Mouse (Mus musculus): Measurements from ENCODE around the gene Sec1. TPM values are rescaled to one million over a fixed set of nuclear protein-coding genes. Genes with fewer than 3 reads are reported as not detected.

Gene Sec1
- polyA plus RNA-seq, 1 experiment from 2014 or later = 0.52 TPM

GRCm38 (mm10) chr7:45720413-45721233, 26.4 kb upstream of the Sec1 start, which contains the start of gene Fam83e:
Fam83e (plus strand) TSS chr7:45721212.
- peaks cover 18% of the 10 kb centered on the region for H3K4me1 ChIP-seq (replicated peaks; ENCODE audit: control insufficient read depth, insufficient read depth, low read length)
- no peaks in the 10 kb centered on the region for H3K9me3 ChIP-seq (ENCODE audit: control insufficient read depth, low read length)
- H3K27me3 ChIP-seq (ENCODE audit: control insufficient read depth, insufficient read depth, low read length) = no peaks in the 10 kb centered on the region
- no peak within 1 kb of the TSS for H3K9ac ChIP-seq (ENCODE audit: low read length)
- H3K4me2 ChIP-seq (ENCODE audit: low read depth, low read length, severe bottlenecking) = no peak within 1 kb of the TSS
- WGBS = 81% methylated on average over 13 of the region's 14 CpGs
- DNase-seq (ENCODE audit: low spot score) (peak; percentile 54), ATAC-seq (replicated peaks; ENCODE audit: low FRiP score) (no peak)
- H3K4me3 ChIP-seq (ENCODE audit: low read depth, low read length) = no peak within 1 kb of the TSS
- H3K36me3 ChIP-seq (ENCODE audit: control insufficient read depth, insufficient read depth, low read length) = peaks cover 24% of the 10 kb centered on the region
- no peak within 1 kb of the TSS for H3K27ac ChIP-seq (ENCODE audit: low read depth, low read length)

GRCm38 (mm10) chr7:45719738-45720412, 25.7 kb upstream of the Sec1 start:
- Histone ChIP-seq H3K36me3 (ENCODE audit: control insufficient read depth, insufficient read depth, low read length) (peaks cover 24% of the 10 kb centered on the region), H3K27me3 (ENCODE audit: control insufficient read depth, insufficient read depth, low read length) (no peaks in the 10 kb centered on the region), H3K27ac (ENCODE audit: low read depth, low read length) (no peak overlapping the region), H3K4me2 (ENCODE audit: low read depth, low read length, severe bottlenecking) (no peak overlapping the region; the same call in 1 of the 2 replicates), H3K9ac (ENCODE audit: low read length) (peak overlapping the region; percentile 99; the same call in 1 of the 2 replicates), H3K4me1 (replicated peaks; ENCODE audit: control insufficient read depth, insufficient read depth, low read length) (peaks cover 21% of the 10 kb centered on the region), H3K9me3 (ENCODE audit: control insufficient read depth, low read length) (no peaks in the 10 kb centered on the region), H3K4me3 (ENCODE audit: low read depth, low read length) (no peak overlapping the region)
- 91% methylated on average over 15 of the region's 16 CpGs for whole genome bisulfite sequencing
- no peak for DNase-seq (ENCODE audit: low spot score)
- no peak for ATAC-seq (replicated peaks; ENCODE audit: low FRiP score)

DNA sequence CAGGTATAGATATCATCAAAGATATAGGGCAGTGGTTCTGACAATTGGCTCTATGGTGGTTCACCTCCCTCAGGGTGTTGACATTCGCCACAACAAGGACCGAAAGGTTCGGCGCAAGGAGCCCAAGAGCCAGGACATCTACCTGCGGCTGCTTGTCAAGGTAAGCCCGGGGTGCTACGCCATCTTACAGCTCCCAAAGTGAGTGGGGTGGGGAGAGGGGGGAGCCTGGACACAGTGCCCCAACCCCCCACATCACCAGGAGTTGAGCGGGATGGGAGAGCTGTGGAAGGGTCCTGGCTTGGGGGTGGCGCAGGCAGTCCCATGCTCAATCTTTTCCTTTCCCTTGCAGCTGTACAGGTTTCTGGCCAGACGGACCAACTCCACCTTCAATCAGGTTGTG, 25.0 kb upstream of the Sec1 start:
- ATAC-seq (replicated peaks; ENCODE audit: low FRiP score) (no peak), DNase-seq (ENCODE audit: low spot score) (peak; percentile 42)
- 87% methylated on average over 10 of the region's 10 CpGs for WGBS
- H3K9ac ChIP-seq (ENCODE audit: low read length) = peak overlapping the region; percentile 99
- no peak overlapping the region for H3K27ac ChIP-seq (ENCODE audit: low read depth, low read length)
- H3K27me3 ChIP-seq (ENCODE audit: control insufficient read depth, insufficient read depth, low read length) = no peaks in the 10 kb centered on the region
- H3K4me3 ChIP-seq (ENCODE audit: low read depth, low read length) = peak overlapping the region; percentile 92
- H3K4me2 ChIP-seq (ENCODE audit: low read depth, low read length, severe bottlenecking) = peak overlapping the region; percentile 62
- H3K36me3 ChIP-seq (ENCODE audit: control insufficient read depth, insufficient read depth, low read length) = peaks cover 19% of the 10 kb centered on the region
- no peaks in the 10 kb centered on the region for H3K9me3 ChIP-seq (ENCODE audit: control insufficient read depth, low read length)
- H3K4me1 ChIP-seq (replicated peaks; ENCODE audit: control insufficient read depth, insufficient read depth, low read length) = peaks cover 23% of the 10 kb centered on the region

- under 1% methylated on average over 20 of the region's 20 CpGs for WGBS
- H3K4me3 ChIP-seq (ENCODE audit: low read depth, low read length) = peak overlapping the region; percentile 92
- H3K4me1 ChIP-seq (replicated peaks; ENCODE audit: control insufficient read depth, insufficient read depth, low read length) = peaks cover 25% of the 10 kb centered on the region
- H3K27me3 ChIP-seq (ENCODE audit: control insufficient read depth, insufficient read depth, low read length) = no peaks in the 10 kb centered on the region
- peaks cover 12% of the 10 kb centered on the region for H3K36me3 ChIP-seq (ENCODE audit: control insufficient read depth, insufficient read depth, low read length)
- ATAC-seq (replicated peaks; ENCODE audit: low FRiP score) (no peak), DNase-seq (ENCODE audit: low spot score) (no peak)
- no peaks in the 10 kb centered on the region for H3K9me3 ChIP-seq (ENCODE audit: control insufficient read depth, low read length)
- H3K27ac ChIP-seq (ENCODE audit: low read depth, low read length) = peak overlapping the region; percentile 82
- H3K9ac ChIP-seq (ENCODE audit: low read length) = peak overlapping the region; percentile 99
- peak overlapping the region; percentile 62 for H3K4me2 ChIP-seq (ENCODE audit: low read depth, low read length, severe bottlenecking)
These were observed 24.1 kb upstream of the Sec1 start for GRCm38 (mm10) chr7:45718331-45718730.

DNA sequence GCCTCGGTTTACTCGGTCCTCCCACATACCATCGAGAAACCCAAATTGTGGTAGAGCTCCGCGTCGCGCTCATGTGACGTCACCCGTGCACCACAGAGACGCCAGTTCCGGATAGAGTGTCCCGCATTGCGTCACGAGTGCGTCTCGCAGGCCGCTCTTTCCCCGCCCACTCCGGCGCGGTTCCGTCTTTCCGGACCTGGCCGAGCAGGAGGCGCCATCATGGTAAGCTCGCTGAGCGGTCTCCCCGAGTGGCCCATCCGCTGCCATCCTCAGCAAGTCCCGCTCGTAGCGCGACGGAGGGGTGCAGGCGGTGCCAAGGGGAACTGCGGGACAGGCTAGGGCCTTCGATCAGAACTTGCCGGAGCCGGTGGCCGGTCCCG, 23.7 kb upstream of the Sec1 start, which contains the start of gene Sphk2:
TSS of gene Sphk2 (minus strand) at position 85 of the 380 bp plus-strand sequence.
- H3K4me1 ChIP-seq (replicated peaks; ENCODE audit: control insufficient read depth, insufficient read depth, low read length) = peaks cover 25% of the 10 kb centered on the region
- no peaks in the 10 kb centered on the region for H3K9me3 ChIP-seq (ENCODE audit: control insufficient read depth, low read length)
- ATAC-seq (replicated peaks; ENCODE audit: low FRiP score) (peak; percentile 73), DNase-seq (ENCODE audit: low spot score) (peak; percentile 100)
- peaks cover 15% of the 10 kb centered on the region for H3K36me3 ChIP-seq (ENCODE audit: control insufficient read depth, insufficient read depth, low read length)
- WGBS = under 1% methylated on average over 41 of the region's 41 CpGs
- H3K27me3 ChIP-seq (ENCODE audit: control insufficient read depth, insufficient read depth, low read length) = no peaks in the 10 kb centered on the region
- H3K4me2 ChIP-seq (ENCODE audit: low read depth, low read length, severe bottlenecking) = peak within 1 kb of the TSS; percentile 62
- H3K4me3 ChIP-seq (ENCODE audit: low read depth, low read length) = peak within 1 kb of the TSS; percentile 92
- peak within 1 kb of the TSS; percentile 99 for H3K9ac ChIP-seq (ENCODE audit: low read length)
- H3K27ac ChIP-seq (ENCODE audit: low read depth, low read length) = peak within 1 kb of the TSS; percentile 82

DNA sequence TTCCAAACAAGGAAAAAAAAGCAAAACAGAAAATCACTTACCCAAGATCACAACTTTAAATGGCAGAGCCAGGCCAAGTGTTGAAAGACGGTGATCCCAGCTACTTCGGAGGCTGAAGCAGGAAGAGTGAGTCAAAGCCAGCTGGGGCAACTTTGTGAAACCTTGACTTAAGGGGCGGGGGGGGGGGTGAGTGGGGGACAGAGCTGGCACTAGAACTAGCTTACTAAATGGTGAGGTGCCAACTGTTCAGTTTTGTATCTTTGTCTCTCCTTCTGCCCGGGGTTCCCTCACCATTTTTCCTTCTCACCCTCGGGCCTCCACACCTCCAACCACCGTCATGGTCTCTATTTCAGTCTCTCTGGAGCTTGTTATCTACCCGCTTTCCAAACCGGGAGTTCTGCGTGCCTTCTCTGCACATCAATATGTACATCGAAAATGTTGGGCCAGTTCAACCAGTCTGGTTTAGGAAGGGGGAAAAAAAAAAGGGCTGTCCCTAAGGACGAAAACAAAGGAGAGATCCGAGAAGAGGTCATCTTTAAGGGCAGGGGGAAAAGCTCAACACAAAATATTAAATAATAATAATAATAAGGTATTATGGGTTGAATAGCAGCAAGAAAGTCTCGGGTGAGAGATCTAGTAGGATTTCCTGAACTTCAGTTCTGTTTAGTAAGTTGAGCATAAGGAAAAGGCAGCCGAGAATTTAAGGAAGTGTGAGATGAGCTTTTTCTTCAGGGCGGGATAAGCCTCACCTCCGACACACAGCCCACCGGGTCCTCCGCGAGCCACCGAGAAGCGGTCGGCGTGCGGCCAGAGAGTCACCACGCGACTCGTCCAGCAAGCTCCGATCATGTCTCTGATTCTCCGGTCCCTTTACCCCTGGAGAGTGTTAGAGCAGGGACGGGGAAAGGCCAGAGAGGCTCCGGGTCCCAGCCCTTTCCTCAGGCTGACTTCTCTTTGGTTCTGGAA, 23.0 kb upstream of the Sec1 start:
- H3K36me3 ChIP-seq (ENCODE audit: control insufficient read depth, insufficient read depth, low read length) = peaks cover 19% of the 10 kb centered on the region
- ATAC-seq (replicated peaks; ENCODE audit: low FRiP score) = peak; percentile 13
- peak overlapping the region; percentile 89 for H3K9ac ChIP-seq (ENCODE audit: low read length)
- no peaks in the 10 kb centered on the region for H3K27me3 ChIP-seq (ENCODE audit: control insufficient read depth, insufficient read depth, low read length)
- 0 out of 2 replicates have a peak overlapping the region, but pooled peaks have one; percentile 51 for H3K27ac ChIP-seq (ENCODE audit: low read depth, low read length)
- H3K9me3 ChIP-seq (ENCODE audit: control insufficient read depth, low read length) = no peaks in the 10 kb centered on the region
- H3K4me3 ChIP-seq (ENCODE audit: low read depth, low read length) = peak overlapping the region; percentile 92
- peaks cover 25% of the 10 kb centered on the region for H3K4me1 ChIP-seq (replicated peaks; ENCODE audit: control insufficient read depth, insufficient read depth, low read length)
- WGBS = 10% methylated on average over 31 of the region's 31 CpGs
- DNase-seq (ENCODE audit: low spot score) = no peak
- H3K4me2 ChIP-seq (ENCODE audit: low read depth, low read length, severe bottlenecking) = peak overlapping the region; percentile 62

DNA sequence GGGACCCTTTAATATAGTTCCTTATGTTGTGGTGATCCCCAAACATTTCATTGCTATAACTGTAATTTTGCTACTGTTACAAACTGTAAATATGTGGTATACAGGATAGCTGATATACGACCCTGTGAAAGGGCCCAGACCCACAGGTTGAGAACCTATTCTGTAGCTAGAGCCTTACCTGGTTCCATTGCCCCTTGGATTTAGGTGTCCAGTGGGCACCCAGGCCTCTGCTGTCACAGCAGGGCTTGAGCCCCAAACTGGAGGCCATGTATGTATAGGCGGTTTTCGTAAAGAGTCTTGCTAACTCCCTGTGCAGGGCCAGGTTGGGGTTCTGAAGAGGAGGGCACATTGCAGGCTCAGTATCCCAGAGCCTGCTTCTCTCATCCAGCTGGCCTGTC, 22.3 kb upstream of the Sec1 start:
- peaks cover 25% of the 10 kb centered on the region for H3K4me1 ChIP-seq (replicated peaks; ENCODE audit: control insufficient read depth, insufficient read depth, low read length)
- H3K27ac ChIP-seq (ENCODE audit: low read depth, low read length) = no peak overlapping the region
- H3K4me2 ChIP-seq (ENCODE audit: low read depth, low read length, severe bottlenecking) = no peak overlapping the region; the same call in 1 of the 2 replicates
- no peak overlapping the region for H3K9ac ChIP-seq (ENCODE audit: low read length)
- 87% methylated on average over 3 of the region's 3 CpGs for WGBS
- H3K9me3 ChIP-seq (ENCODE audit: control insufficient read depth, low read length) = no peaks in the 10 kb centered on the region
- no peaks in the 10 kb centered on the region for H3K27me3 ChIP-seq (ENCODE audit: control insufficient read depth, insufficient read depth, low read length)
- H3K4me3 ChIP-seq (ENCODE audit: low read depth, low read length) = peak overlapping the region; percentile 92; the same call in 1 of the 2 replicates
- H3K36me3 ChIP-seq (ENCODE audit: control insufficient read depth, insufficient read depth, low read length) = peaks cover 21% of the 10 kb centered on the region
- no peak for DNase-seq (ENCODE audit: low spot score)
- ATAC-seq (replicated peaks; ENCODE audit: low FRiP score) = no peak
